Mouse (Mus musculus) intestine, embryonic 14.5 days (tissue): ENCODE measurements around the gene Snta1. TPM values are rescaled to one million over a fixed set of nuclear protein-coding genes. Genes with fewer than 3 reads are reported as not detected.

Source experiments
- ATAC-seq: fragments of 200-750 bp; cut with Nextera tagmentation; replicated peaks from 2 replicates; pipeline ENCODE4 v1.8.0; 2017; ENCODE audit warnings: low read depth, moderate number of reproducible peaks, moderate TSS enrichment, moderate library complexity; ENCODE audit not compliant: low FRiP score, low TSS enrichment
- DNase-seq: peaks from one replicate; pipeline ENCODE4 v3.0.0-alpha.2; 2018; ENCODE audit warnings: low spot score
- H3K27ac ChIP-seq: fragments of 300-500 bp; sonication (generic); 2 replicates; pipeline ENCODE4 v1.5.1; 2014; ENCODE audit warnings: low read depth, mild to moderate bottlenecking, control low read depth
- H3K27me3 ChIP-seq: fragments of 300-500 bp; sonication (generic); replicated peaks from 2 replicates; pipeline ENCODE4 v1.6.1; 2014; ENCODE audit warnings: low read length, control low read depth; ENCODE audit not compliant: control insufficient read depth, insufficient read depth
- H3K36me3 ChIP-seq: fragments of 300-500 bp; sonication (generic); 2 replicates; pipeline ENCODE4 v1.6.1; 2014; ENCODE audit warnings: low read length, control low read depth; ENCODE audit not compliant: control insufficient read depth, insufficient read depth
- H3K4me1 ChIP-seq: fragments of 300-500 bp; sonication (generic); replicated peaks from 2 replicates; pipeline ENCODE4 v1.6.1; 2014; ENCODE audit warnings: low read length, control low read depth, mixed read lengths; ENCODE audit not compliant: control insufficient read depth, insufficient read depth
- H3K4me2 ChIP-seq: fragments of 300-500 bp; sonication (generic); 2 replicates; pipeline ENCODE4 v1.6.1; 2014; ENCODE audit warnings: low read length
- H3K4me3 ChIP-seq: fragments of 300-500 bp; sonication (generic); 2 replicates; pipeline ENCODE4 v1.5.1; 2014; ENCODE audit warnings: low read depth, low read length, control low read depth, mixed read lengths
- H3K9ac ChIP-seq: fragments of 300-500 bp; sonication (generic); 2 replicates; pipeline ENCODE4 v1.6.1; 2014; ENCODE audit warnings: mild to moderate bottlenecking, low read length
- H3K9me3 ChIP-seq: fragments of 300-500 bp; sonication (generic); 2 replicates; pipeline ENCODE4 v1.6.1; 2016; ENCODE audit warnings: low read length, control low read depth; ENCODE audit not compliant: control insufficient read depth
- WGBS: fragments of 180-500 bp; shearing (Covaris S2); extraction: QIAGEN DNeasy Blood & Tissue Kit; methylation state at CpG from one replicate; pipeline ENCODE4 v1.1.7; 2014; 5-methylcytosine and 5-hydroxymethylcytosine counted together
- polyA plus RNA-seq: library from polyadenylated mRNA; unstranded; fragments of >200 nt; fragmentation: Nextera tagmentation; extraction: Ambion mirVana; gene quantifications from 2 replicates; pipeline ENCODE4 v1.2.1, GENCODE M21; 2014

Snta1 gene
- polyA plus RNA-seq: 2.3 and 2.7 TPM in 2 replicates

DNA sequence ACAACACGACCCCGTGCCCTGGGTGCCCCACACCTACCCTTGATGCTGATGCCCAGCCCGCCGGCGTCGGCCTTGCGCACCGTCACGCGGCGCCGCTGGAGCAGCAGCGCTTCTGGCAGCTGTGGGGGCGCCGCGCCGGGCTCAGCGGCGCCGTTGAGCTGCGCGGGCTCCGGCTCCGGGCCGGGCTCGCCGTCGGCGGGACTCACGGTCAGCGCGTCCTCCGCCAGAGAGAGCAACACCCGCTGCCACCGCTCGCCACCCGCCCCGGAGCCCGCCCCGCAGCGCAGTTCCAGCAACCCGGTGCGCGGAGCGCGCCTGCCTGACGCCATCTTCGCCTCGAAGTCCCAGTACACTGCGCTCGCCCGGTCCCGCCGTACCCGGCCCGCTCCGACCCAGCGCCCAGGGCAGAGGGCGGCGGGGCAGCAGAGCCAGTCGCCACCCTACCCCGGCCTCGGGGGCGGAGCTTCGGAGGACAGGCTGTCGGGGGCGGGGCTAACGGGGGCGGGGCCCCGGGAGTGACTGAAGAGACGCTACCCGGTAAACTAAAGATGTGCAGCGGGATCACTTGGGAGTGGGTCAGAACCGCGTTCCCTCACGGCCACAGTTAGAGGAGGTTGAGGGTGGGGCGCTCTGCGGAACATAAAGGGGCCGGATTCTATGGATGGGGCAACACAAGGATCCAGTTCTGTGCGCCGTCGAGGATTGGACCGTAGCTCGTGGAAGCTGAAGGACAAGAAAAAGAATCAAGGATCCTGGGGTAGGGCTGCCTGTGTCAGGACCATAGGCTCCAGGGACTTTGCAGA, at the start of gene Snta1:
Snta1 (minus strand) TSS at position 457 of the 803 bp plus-strand sequence.
- 2% methylated on average over 75 of the region's 84 CpGs for WGBS
- ATAC-seq (peak; percentile 81), DNase-seq (peak; percentile 88)
- no peaks in the 10 kb centered on the region for H3K36me3 ChIP-seq
- H3K9me3 ChIP-seq: no peaks in the 10 kb centered on the region
- peak within 1 kb of the TSS; percentile 78 for H3K4me2 ChIP-seq
- H3K4me1 ChIP-seq: 0 out of 2 replicates have a peak, but pooled peaks cover 6% of the 10 kb centered on the region
- H3K27ac ChIP-seq: no peak within 1 kb of the TSS
- peak within 1 kb of the TSS; percentile 69 for H3K4me3 ChIP-seq
- H3K9ac ChIP-seq: peak within 1 kb of the TSS; percentile 59
- H3K27me3 ChIP-seq: peaks cover 4% of the 10 kb centered on the region; the same call in 1 of the 2 replicates

DNA sequence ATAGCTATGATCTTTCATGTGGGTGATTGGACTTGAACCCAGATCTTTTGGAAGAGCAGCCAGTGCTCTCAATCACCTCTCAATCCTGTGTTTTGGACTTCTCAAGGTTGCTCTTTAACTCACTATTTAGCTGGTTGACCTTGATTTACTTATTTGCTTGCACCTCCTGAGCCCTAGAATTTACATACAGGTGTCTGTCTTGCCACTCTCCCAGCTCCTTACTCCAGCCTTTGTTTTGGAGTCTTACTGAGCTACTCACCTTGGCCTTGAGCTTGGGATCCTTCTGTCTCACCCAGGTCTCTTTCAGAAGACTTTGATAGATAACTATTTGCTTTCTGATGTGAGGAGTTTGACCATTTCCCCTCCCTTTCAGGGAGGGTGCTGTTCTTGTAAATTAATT, 48.7 kb upstream of the Snta1 start:
- no peak overlapping the region for H3K4me2 ChIP-seq
- H3K9ac ChIP-seq: no peak overlapping the region
- no peak for ATAC-seq
- H3K36me3 ChIP-seq: no peaks in the 10 kb centered on the region
- no peak overlapping the region for H3K4me3 ChIP-seq
- H3K27me3 ChIP-seq: no peaks in the 10 kb centered on the region
- H3K4me1 ChIP-seq: peaks cover 32% of the 10 kb centered on the region
- DNase-seq: no peak
- H3K9me3 ChIP-seq: no peaks in the 10 kb centered on the region
- no peak overlapping the region for H3K27ac ChIP-seq

DNA sequence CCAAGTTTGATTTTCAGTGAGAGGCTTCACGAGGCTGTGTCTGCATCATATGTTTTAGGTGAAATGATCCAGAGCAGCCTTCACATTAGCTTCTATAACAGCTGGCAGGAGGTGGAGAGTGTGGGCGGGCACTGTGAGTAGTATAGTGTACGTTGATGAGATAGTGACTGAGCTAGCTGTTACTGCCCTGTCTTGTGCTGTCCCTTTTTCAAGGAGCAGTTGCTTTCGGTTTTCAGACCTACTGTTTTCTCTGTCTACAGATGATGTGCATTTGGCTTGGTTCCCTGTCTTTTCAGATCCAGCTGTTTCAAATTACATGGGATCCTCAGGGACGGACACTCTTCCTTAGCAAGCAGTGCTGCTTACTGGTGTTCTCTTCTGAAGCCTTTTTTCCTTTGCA, 47.9 kb upstream of the Snta1 start:
- DNase-seq: no peak
- Histone ChIP-seq H3K36me3 (no peaks in the 10 kb centered on the region), H3K4me2 (peak overlapping the region; percentile 32), H3K4me3 (no peak overlapping the region), H3K27ac (peak overlapping the region; percentile 61), H3K27me3 (no peaks in the 10 kb centered on the region), H3K4me1 (peaks cover 29% of the 10 kb centered on the region), H3K9me3 (no peaks in the 10 kb centered on the region), H3K9ac (no peak overlapping the region)
- ATAC-seq: peak; percentile 48
- 32% methylated on average over 5 of the region's 5 CpGs for WGBS

DNA sequence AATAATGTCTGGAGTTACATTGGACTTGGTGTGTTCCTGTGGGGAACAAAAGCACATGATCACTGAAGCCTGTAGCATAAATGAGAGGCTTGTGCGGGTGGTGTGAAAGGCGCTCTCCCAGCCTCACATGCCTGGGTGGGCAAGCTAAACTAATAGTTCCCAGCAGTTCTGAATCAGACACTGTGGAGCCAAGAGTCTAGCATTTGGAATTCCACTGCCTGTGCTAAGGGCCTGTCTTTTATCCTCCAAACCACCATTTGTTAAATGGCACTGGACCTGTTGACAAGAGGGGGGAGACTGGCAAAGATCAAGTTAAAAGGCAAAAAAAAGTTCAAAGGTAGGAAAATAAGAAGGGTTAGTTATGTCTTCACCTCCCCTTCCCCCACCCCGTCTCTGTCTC, 46.7 kb upstream of the Snta1 start:
- no peaks in the 10 kb centered on the region for H3K9me3 ChIP-seq
- DNase-seq (no peak), ATAC-seq (peak; percentile 40; the same call in 1 of the 2 replicates)
- no peak overlapping the region for H3K9ac ChIP-seq
- no peaks in the 10 kb centered on the region for H3K27me3 ChIP-seq
- H3K4me2 ChIP-seq: no peak overlapping the region
- H3K4me3 ChIP-seq: no peak overlapping the region
- 45% methylated on average over 3 of the region's 3 CpGs for WGBS
- peaks cover 23% of the 10 kb centered on the region for H3K4me1 ChIP-seq
- H3K27ac ChIP-seq: no peak overlapping the region
- H3K36me3 ChIP-seq: no peaks in the 10 kb centered on the region

DNA sequence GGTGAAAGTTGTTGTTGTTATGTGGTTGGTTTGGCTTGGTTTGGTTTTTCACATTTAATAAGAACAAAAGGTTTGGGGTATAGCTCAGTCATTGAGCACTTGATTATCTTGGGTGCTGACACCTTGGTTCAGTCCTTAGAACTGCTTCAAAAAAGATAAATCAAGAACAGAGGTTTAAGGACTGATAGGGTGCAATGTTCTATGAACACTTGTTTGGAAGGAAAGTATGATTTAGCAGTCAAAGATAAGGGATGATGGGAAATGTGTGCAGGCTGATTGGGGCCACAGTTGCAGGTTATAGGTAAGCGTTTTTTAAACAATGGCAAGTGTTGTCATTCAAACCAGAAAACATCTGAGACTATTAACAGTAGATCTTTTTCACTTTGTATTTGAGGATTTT, 46.2 kb upstream of the Snta1 start:
- Histone ChIP-seq H3K27me3 (no peaks in the 10 kb centered on the region), H3K9ac (no peak overlapping the region), H3K4me3 (no peak overlapping the region), H3K4me1 (peaks cover 21% of the 10 kb centered on the region), H3K36me3 (no peaks in the 10 kb centered on the region), H3K9me3 (no peaks in the 10 kb centered on the region), H3K4me2 (no peak overlapping the region), H3K27ac (no peak overlapping the region)
- ATAC-seq: no peak
- no peak for DNase-seq
- 55% methylated on average over 1 of the region's 1 CpGs for WGBS

DNA sequence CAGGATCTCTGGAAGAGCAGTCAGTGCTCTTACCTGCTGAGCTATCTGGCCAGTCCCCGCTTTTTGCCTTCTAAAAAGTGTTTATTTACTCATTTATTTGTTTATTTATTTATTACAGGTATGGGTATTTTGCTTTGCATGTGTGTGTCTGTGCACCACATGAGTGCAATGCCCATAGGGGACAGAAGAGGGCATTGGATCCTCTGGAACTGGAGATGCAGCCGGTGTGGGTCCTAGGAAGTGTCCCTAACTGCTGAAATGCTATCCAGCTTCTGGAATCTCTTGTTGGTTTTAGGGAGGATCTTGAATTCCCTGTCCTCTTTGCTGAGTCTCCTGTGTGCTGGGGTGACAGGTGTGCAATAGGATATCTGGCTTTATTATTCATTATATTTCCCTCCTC, 45.1 kb upstream of the Snta1 start:
- no peak for DNase-seq
- no peak overlapping the region for H3K4me3 ChIP-seq
- 98% methylated on average over 2 of the region's 2 CpGs for WGBS
- no peak for ATAC-seq
- peaks cover 2% of the 10 kb centered on the region; the same call in 1 of the 2 replicates for H3K36me3 ChIP-seq
- no peak overlapping the region for H3K4me2 ChIP-seq
- H3K9ac ChIP-seq: no peak overlapping the region
- H3K9me3 ChIP-seq: no peaks in the 10 kb centered on the region
- no peak overlapping the region for H3K27ac ChIP-seq
- peaks cover 21% of the 10 kb centered on the region for H3K4me1 ChIP-seq
- no peaks in the 10 kb centered on the region for H3K27me3 ChIP-seq

DNA sequence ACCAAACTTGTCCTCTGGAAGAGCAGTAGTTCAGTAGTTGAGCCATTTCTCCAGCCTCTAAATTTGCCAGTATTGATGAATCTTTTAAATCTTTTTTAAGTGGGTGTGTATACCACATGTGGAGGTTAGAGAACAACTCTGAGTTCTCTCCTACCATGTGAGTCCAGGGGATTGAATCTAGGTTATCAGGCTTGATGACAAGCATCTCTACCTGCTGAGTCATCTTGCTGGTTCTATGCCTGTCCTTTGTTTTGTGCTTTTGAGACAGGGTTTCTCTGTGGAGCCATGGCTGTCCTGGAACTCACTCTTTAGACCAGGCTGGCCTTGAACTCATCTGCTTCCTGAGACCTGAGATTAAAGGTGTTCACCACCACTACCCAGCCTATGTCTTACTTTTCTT, 40.7 kb upstream of the Snta1 start:
- no peak overlapping the region for H3K4me3 ChIP-seq
- no peak overlapping the region for H3K9ac ChIP-seq
- H3K4me2 ChIP-seq: no peak overlapping the region
- no peak overlapping the region for H3K27ac ChIP-seq
- no peaks in the 10 kb centered on the region for H3K27me3 ChIP-seq
- no peaks in the 10 kb centered on the region for H3K4me1 ChIP-seq
- peaks cover 5% of the 10 kb centered on the region; the same call in 1 of the 2 replicates for H3K36me3 ChIP-seq
- DNase-seq (no peak), ATAC-seq (no peak)
- H3K9me3 ChIP-seq: no peaks in the 10 kb centered on the region

DNA sequence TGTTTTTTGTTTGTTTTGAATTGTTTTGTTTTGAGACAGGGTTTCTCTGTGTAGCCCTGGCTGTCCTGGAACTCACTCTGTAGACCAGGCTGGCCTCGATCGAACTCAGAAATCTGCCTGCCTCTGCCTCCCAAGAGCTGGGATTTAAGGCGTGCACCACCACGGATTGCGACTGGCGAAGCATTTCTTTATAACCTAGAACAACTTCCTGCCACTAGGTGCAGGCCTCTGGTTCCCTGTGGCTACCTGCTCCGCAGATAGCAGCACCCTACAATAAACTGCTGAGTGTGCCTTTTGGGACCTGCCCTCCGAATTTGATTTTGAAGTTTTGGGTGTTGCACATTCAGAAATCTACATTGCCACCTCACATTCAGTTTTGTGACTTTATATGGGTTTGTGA, 39.9 kb upstream of the Snta1 start:
- no peak overlapping the region for H3K4me2 ChIP-seq

DNA sequence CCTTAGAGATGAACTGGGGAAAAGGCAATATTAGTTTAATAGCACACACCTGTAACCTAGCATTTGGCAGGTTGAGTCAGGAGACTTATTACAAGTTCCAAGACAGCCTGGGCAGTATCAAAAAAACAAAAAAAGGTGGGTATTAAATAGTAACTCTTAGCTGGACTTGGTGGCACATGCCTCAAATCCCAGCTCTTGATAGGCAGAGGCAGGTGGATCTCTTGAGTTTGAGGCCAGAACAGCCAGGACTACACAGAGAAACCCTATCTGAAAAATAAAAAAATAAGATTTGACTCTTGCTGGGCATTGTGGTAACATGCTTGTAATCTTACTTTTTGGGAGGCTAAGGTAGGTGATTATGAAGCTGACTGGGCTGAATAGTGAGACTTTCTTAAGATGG, 32.6 kb upstream of the Snta1 start:
- H3K27me3 ChIP-seq: no peaks in the 10 kb centered on the region
- H3K9me3 ChIP-seq: no peaks in the 10 kb centered on the region
- no peak overlapping the region for H3K9ac ChIP-seq
- ATAC-seq (no peak), DNase-seq (no peak)
- no peak overlapping the region for H3K27ac ChIP-seq
- H3K4me1 ChIP-seq: peaks cover 13% of the 10 kb centered on the region
- H3K4me2 ChIP-seq: no peak overlapping the region
- H3K36me3 ChIP-seq: no peaks in the 10 kb centered on the region
- H3K4me3 ChIP-seq: no peak overlapping the region

More for the DNA sequence above, 39.9 kb upstream of the Snta1 start:
- peaks cover 5% of the 10 kb centered on the region; the same call in 1 of the 2 replicates for H3K36me3 ChIP-seq
- DNase-seq (no peak), ATAC-seq (no peak)
- 97% methylated on average over 8 of the region's 8 CpGs for WGBS
- H3K9me3 ChIP-seq: no peaks in the 10 kb centered on the region
- H3K9ac ChIP-seq: no peak overlapping the region
- no peak overlapping the region for H3K4me3 ChIP-seq
- H3K4me1 ChIP-seq: no peaks in the 10 kb centered on the region
- H3K27ac ChIP-seq: no peak overlapping the region
- no peaks in the 10 kb centered on the region for H3K27me3 ChIP-seq
